Mouse (Mus musculus) forebrain, postnatal 0 days (tissue): ENCODE data around the gene Trim60. TPM values are rescaled to one million over a fixed set of nuclear protein-coding genes. Genes with fewer than 3 reads are reported as not detected.

Experiments
- ATAC-seq: fragments of 200-750 bp; cut with Nextera tagmentation; 2 replicates; pipeline ENCODE4 v1.8.0; 2017; ENCODE audit warnings: mild to moderate bottlenecking, moderate library complexity
- DNase-seq: peaks from one replicate; pipeline ENCODE4 v3.0.0-alpha.2; 2015
- H3K27ac ChIP-seq: fragments of 300-500 bp; sonication (generic); 2 replicates; pipeline ENCODE4 v1.5.1; 2014; ENCODE audit warnings: low read depth, mild to moderate bottlenecking, antibody characterized with exemption, low read length, moderate library complexity, mixed read lengths
- H3K27me3 ChIP-seq: fragments of 300-500 bp; sonication (generic); 2 replicates; pipeline ENCODE4 v1.6.1; 2014; ENCODE audit warnings: mild to moderate bottlenecking, low read length, mixed read lengths; ENCODE audit not compliant: insufficient read depth
- H3K36me3 ChIP-seq: fragments of 300-500 bp; sonication (generic); 2 replicates; pipeline ENCODE4 v1.6.1; 2014; ENCODE audit warnings: mild to moderate bottlenecking, moderate library complexity; ENCODE audit not compliant: insufficient read depth
- H3K4me1 ChIP-seq: fragments of 300-500 bp; sonication (generic); 2 replicates; pipeline ENCODE4 v1.6.1; 2014; ENCODE audit warnings: antibody characterized with exemption; ENCODE audit not compliant: insufficient read depth
- H3K4me2 ChIP-seq: fragments of 300-500 bp; sonication (generic); 2 replicates; pipeline ENCODE4 v1.6.1; 2014; ENCODE audit warnings: low read depth, mild to moderate bottlenecking, moderate library complexity
- H3K4me3 ChIP-seq: fragments of 300-500 bp; sonication (generic); 2 replicates; pipeline ENCODE4 v1.5.1; 2014; ENCODE audit warnings: low read depth, low read length, mixed read lengths
- H3K9ac ChIP-seq: fragments of 300-500 bp; sonication (generic); 2 replicates; pipeline ENCODE4 v1.6.1; 2014; ENCODE audit warnings: mild to moderate bottlenecking
- H3K9me3 ChIP-seq: fragments of 300-500 bp; sonication (generic); 2 replicates; pipeline ENCODE4 v1.6.1; 2016; ENCODE audit warnings: low read length
- CTCF ChIP-seq: sonication (generic); IDR thresholded peaks from 2 replicates; pipeline ENCODE4 v1.5.1; 2016; ENCODE audit warnings: antibody characterized with exemption, control low read depth, low read depth
- WGBS: fragments of 180-500 bp; shearing (Covaris S2); extraction: QIAGEN DNeasy Blood & Tissue Kit; methylation state at CpG from one replicate; pipeline ENCODE4 v1.1.7; 2014; 5-methylcytosine and 5-hydroxymethylcytosine counted together
- polyA plus RNA-seq: library from polyadenylated mRNA; unstranded; fragments of >200 nt; fragmentation: Nextera tagmentation; extraction: Ambion mirVana; gene quantifications from 2 replicates; pipeline ENCODE4 v1.2.1, GENCODE M21; 2015
- total RNA-seq: library from RNA; depleted of rRNA; stranded (reverse); fragments of >200 nt; gene quantifications from 2 replicates; pipeline ENCODE4 v1.2.3, GENCODE M21; 2014; rRNA removed

The Trim60 gene
- total RNA-seq = not detected in 2 replicates
- polyA plus RNA-seq = not detected in 2 replicates

DNA sequence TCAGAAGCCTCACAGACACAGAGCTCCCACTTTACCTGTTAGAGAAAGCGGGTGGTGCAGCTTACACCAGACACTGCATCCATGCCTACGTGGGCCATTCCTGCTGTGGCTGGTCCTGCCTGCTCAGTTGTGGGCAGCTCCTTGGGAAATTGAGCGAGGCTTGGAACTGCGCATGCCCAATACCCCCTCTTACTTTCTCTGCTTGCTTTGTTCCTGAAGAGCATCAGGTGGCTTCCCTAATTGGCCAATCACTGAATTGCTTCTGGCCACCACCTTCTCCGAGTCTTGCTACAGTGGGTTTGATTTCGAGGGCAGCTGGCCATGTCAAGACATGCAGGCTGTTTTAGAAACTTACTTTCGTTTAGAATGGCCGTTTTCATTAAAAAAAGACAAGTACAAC, at the start of gene Trim60, which contains the start of gene Trim61:
TSS of gene Trim60 (minus strand) at position 162 of the 400 bp plus-strand sequence.
TSS of gene Trim61 (minus strand) at position 101 of the 400 bp plus-strand sequence.
- no peak for TF ChIP-seq CTCF
- Histone ChIP-seq H3K9me3 (no peaks in the 10 kb centered on the region), H3K36me3 (no peaks in the 10 kb centered on the region), H3K27ac (no peak within 1 kb of the TSS), H3K9ac (no peak within 1 kb of the TSS), H3K4me1 (no peaks in the 10 kb centered on the region), H3K4me3 (no peak within 1 kb of the TSS), H3K4me2 (no peak within 1 kb of the TSS), H3K27me3 (no peaks in the 10 kb centered on the region)
- DNase-seq (no peak), ATAC-seq (no peak)
- WGBS = 86% methylated on average over 8 of the region's 8 CpGs

DNA sequence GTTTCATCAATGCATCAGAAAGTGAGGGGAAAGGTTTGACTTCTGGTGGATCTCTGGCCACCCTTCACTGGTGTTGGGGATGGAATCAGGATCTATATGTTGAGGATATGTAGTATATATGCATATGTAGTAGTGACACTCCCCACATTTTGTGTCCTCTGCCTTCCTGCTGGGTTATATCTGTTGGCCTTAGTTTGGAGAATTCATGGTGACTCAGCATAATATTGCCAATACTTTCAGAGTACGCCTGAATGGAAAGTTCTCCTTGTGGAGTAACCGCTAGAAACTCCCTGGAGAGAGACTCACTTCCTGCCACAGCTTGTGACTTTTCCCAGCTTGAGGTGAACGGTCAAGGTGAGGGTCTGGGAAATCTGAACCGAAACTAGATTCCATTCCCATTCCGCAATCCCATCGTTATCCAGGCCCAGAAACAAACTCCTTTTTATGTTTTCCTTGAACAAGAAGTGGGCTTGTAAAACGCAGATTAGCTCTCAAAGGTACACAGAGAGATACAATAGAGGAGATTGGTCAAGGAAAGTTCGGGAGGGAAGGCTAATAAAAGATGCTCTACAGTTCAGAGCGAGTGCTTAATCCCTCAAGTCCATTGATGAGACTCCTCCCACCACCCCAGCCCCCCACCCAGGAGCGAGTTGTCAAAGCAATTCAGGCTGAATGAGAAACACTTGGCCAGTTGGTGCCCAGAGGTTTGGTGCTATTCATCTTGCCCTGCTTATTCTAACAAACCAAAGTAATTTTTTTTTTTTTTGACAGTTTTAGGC, 49.5 kb upstream of the Trim60 start:
- Histone ChIP-seq H3K4me3 (no peak overlapping the region), H3K9ac (no peak overlapping the region), H3K4me2 (no peak overlapping the region), H3K4me1 (no peaks in the 10 kb centered on the region), H3K27ac (no peak overlapping the region), H3K9me3 (no peaks in the 10 kb centered on the region), H3K36me3 (no peaks in the 10 kb centered on the region), H3K27me3 (no peaks in the 10 kb centered on the region)
- no peak for TF ChIP-seq CTCF
- no peak; the same call in 1 of the 2 replicates for ATAC-seq
- no peak for DNase-seq
- WGBS = 12% methylated on average over 10 of the region's 10 CpGs

DNA sequence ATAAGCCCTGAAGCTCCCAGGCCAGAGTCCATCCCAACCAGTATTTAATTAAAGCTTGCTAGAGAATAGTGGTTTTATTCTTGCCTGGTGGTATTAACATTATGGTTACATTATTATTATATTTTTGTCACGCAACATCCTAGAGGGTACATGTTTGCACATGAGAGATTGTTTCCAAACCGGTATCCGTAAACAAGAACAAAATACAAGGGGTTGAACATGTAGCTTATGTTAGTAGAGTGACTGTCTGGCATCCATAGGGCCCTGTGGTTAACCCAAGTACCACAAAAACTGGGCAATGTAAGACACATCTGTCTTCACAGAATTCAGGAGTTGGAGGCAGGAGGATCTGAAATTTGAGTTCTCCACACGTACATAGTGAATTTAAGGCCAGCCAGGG, 48.6 kb upstream of the Trim60 start:
- Histone ChIP-seq H3K4me3 (no peak overlapping the region), H3K4me1 (no peaks in the 10 kb centered on the region), H3K9me3 (no peaks in the 10 kb centered on the region), H3K36me3 (no peaks in the 10 kb centered on the region), H3K4me2 (no peak overlapping the region), H3K27me3 (no peaks in the 10 kb centered on the region), H3K27ac (no peak overlapping the region), H3K9ac (no peak overlapping the region)
- 92% methylated on average over 4 of the region's 4 CpGs for WGBS
- DNase-seq (no peak), ATAC-seq (no peak)
- no peak for TF ChIP-seq CTCF

DNA sequence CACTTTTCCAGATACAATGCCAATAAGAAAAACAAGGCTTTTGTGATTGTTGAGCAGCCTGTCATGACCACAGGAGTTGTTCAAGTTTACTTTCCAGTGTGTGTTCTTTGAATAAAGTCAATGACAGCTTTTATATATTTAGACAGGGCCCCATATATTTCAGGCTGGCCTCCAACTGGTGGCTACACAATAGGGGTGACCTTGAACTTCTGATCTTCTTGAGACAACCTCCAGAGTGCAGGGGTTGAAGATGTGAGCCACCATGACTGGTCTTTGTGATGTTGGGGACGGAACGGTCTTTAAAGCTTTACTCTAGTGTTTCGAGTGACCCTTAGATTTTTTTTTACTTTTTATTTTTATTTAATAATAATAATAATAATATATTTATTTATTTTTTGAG, 47.2 kb upstream of the Trim60 start:
- Histone ChIP-seq H3K9ac (no peak overlapping the region), H3K4me1 (no peaks in the 10 kb centered on the region), H3K9me3 (no peaks in the 10 kb centered on the region), H3K36me3 (no peaks in the 10 kb centered on the region), H3K27me3 (no peaks in the 10 kb centered on the region), H3K27ac (no peak overlapping the region), H3K4me2 (no peak overlapping the region), H3K4me3 (no peak overlapping the region)
- ATAC-seq = no peak
- no peak for DNase-seq
- WGBS = 95% methylated on average over 3 of the region's 3 CpGs
- no peak for TF ChIP-seq CTCF

DNA sequence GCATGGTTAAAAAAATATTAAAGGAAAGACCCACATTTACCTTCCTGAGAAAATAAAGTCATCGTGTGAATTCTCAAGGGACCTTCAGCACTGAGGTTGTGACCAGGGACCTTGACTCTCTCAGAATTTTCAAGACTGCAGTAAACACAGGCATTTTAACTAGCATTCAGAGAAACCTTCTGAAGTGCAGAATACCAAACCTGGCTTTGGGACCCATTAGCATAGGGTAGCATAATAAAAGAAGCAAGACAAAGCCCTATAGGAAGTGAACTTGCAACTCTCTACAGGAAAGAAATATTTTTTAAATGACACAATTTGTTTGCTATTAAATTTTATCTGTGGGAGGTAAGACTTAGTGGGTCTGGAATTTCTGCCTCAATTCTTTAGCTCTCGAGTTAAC, 45.7 kb upstream of the Trim60 start:
- Histone ChIP-seq H3K4me3 (no peak overlapping the region), H3K9me3 (no peaks in the 10 kb centered on the region), H3K27ac (no peak overlapping the region), H3K27me3 (no peaks in the 10 kb centered on the region), H3K4me1 (no peaks in the 10 kb centered on the region), H3K4me2 (no peak overlapping the region), H3K9ac (no peak overlapping the region), H3K36me3 (no peaks in the 10 kb centered on the region)
- ATAC-seq (no peak), DNase-seq (no peak)
- WGBS = 63% methylated on average over 2 of the region's 2 CpGs
- TF ChIP-seq CTCF = no peak

DNA sequence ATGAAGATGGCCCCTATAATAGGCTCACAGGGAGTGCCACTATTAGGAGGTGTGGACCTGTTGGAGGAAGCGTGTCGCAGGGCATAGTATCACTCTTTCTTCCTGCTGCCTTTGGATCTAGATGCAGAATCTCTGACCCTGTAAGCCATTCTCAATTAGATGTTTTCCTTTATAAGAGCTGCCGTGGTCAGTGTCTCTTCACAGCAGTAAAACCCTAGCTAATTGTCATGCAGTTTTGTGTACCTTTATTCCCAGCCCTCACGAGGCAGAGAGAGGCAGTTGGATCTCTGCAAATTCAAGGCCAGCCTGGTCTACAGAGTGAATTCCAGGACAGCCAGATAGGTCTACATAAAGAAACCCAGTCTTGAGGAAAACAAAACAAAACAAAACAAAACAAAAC, 43.8 kb upstream of the Trim60 start:
- Histone ChIP-seq H3K27me3 (no peaks in the 10 kb centered on the region), H3K9me3 (no peaks in the 10 kb centered on the region), H3K36me3 (no peaks in the 10 kb centered on the region), H3K4me3 (no peak overlapping the region), H3K27ac (no peak overlapping the region), H3K9ac (no peak overlapping the region), H3K4me1 (no peaks in the 10 kb centered on the region), H3K4me2 (no peak overlapping the region)
- ATAC-seq = no peak
- no peak for TF ChIP-seq CTCF
- 72% methylated on average over 4 of the region's 4 CpGs for WGBS
- no peak for DNase-seq

DNA sequence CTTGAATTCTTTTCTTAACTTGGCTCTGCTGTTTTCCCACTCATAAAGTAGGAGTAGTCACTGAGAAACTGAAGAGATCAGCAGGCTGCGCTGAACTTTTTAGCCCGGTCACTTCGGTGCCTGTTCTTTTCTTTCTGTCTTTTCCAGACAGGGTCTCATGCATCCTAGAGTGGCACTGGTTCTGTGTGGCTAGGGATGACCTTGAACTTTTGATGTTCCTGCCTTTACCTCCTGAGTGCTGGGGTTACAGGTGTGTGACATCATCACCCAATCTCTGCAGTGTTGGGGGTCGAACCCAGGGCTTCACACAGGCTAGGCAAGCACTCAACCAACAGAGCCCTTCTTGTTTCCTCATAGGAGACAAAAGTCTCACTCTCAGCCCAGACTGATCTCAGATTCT, 38.3 kb upstream of the Trim60 start:
- no peak for ATAC-seq
- Histone ChIP-seq H3K9ac (no peak overlapping the region), H3K4me2 (no peak overlapping the region), H3K27me3 (no peaks in the 10 kb centered on the region), H3K9me3 (no peaks in the 10 kb centered on the region), H3K36me3 (no peaks in the 10 kb centered on the region), H3K4me3 (no peak overlapping the region), H3K27ac (no peak overlapping the region), H3K4me1 (no peaks in the 10 kb centered on the region)
- no peak for TF ChIP-seq CTCF
- WGBS = 95% methylated on average over 4 of the region's 4 CpGs
- DNase-seq = no peak
